Mouse (Mus musculus): ENCODE measurements around the gene Map4k4. TPM values are rescaled to one million over a fixed set of nuclear protein-coding genes. Genes with fewer than 3 reads are reported as not detected.

Gene Map4k4
- polyA plus RNA-seq, 1 experiment, result 21.2 TPM

DNA sequence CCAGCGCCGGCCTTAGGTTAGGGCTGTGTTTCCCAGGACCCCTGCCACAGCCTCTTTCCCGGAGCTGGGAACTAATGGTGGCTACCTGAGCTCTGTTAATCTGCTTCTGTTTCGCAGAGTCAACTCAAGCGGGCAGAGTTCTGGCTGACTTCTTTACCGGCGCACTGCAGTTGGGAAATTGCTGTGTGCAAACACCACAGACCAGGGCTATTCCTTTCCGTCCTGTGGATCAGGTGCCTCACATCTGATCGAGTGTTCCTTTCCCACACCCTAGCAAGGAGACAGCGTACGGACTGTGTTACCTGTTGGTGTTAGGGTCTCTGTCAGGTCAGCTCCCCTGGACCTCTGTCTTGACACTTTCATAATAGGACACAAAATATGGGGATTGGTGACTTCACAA, 157.3 kb downstream of the Map4k4 start:
- WGBS, result 52% methylated on average over 11 of the region's 11 CpGs

GRCm38 (mm10) chr1:40059122-40059774, 158.5 kb downstream of the Map4k4 start:
- WGBS, result 42% methylated on average over 4 of the region's 4 CpGs
- DNase-seq (ENCODE audit: low read depth, low spot score), result no peak

More for the DNA sequence above, 157.3 kb downstream of the Map4k4 start:
- DNase-seq (ENCODE audit: low read depth, low spot score), result no peak

DNA sequence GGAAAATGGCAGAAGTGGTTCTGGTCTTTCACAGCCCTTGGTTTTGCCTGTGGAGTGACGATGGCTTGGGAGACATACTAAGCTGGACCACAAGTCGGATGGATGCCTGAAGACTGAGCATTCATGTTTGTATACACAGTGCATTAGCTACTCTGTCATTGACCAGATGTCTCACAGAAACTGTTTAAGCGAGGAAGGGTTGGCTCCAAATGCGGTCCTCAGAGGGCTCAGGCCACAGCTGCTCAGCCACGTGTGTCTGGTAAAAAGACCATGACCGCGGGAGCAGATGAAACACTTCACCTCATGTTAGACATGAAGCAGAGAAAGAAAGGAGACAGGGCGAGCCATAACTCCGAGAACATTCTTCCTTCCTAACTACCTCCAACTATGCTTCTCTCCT, 160.6 kb downstream of the Map4k4 start:
- DNase-seq (ENCODE audit: low read depth, low spot score), result no peak
- 69% methylated on average over 9 of the region's 9 CpGs for WGBS

DNA sequence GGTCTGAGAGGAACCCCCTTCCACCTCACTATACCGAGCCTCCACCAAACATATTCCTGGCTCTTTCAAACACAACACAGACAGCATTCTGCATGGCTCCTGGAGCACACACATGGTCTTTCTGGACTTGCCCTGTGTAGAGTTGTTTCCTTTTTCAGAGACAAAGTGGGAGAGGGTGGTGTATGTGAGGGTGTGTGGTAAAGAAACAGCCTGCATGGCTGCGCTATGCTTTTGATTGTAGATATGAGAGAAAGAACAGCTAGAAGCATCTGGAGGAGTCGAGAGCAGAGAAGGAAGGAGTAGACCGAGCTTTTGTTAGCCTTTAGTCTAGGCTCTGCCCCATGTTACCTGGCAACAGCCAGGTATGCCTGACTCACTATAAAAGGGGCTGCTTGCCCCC, 162.7 kb downstream of the Map4k4 start:
- WGBS, result 46% methylated on average over 4 of the region's 4 CpGs

GRCm38 (mm10) chr1:40064508-40064907, 163.8 kb downstream of the Map4k4 start:
- no peak for DNase-seq (ENCODE audit: low read depth, low spot score)
- WGBS, result 85% methylated on average over 8 of the region's 8 CpGs

More for the DNA sequence above, 162.7 kb downstream of the Map4k4 start:
- DNase-seq (ENCODE audit: low read depth, low spot score), result no peak

DNA sequence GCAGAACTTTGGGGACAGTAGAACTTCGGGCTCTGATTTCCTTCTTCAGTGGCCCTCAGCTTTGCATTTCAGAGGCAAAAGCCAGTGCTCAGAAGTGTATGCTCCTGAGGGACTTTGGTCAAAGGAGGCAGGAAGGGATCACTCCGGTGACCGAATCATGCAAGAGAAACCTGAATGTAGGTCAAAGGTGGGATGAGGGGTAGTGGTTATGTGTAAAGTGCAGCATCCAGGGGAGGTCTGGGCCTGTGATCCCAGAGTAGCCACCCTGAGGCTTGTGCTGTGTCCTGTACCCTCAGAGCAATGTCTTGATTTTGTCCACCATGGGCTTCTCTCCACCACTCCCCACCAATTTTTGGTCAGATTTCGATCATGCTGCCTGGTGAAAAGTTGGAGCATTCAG, 171.8 kb downstream of the Map4k4 start:
- WGBS, result 74% methylated on average over 4 of the region's 4 CpGs
- no peak for DNase-seq (ENCODE audit: low read depth, low spot score)

GRCm38 (mm10) chr1:40073779-40074178, 173.1 kb downstream of the Map4k4 start, which contains the start of gene Il1r2:
Gene Il1r2, plus strand, starts transcription at chr1:40074079.
- no peak for DNase-seq (ENCODE audit: low read depth, low spot score)
- 86% methylated on average over 5 of the region's 5 CpGs for WGBS

Other genes starting within 250 kb of the Map4k4 start
- gene Creg2, start 249.4 kb upstream of the Map4k4 start, polyA plus RNA-seq (2012; rRNA removed), result 0.10 and 0.15 TPM in 2 replicates
- gene Rfx8, start 179.9 kb upstream of the Map4k4 start, polyA plus RNA-seq (2012; rRNA removed), result not detected in 2 replicates
- gene Gm3646, start 95.6 kb upstream of the Map4k4 start, polyA plus RNA-seq (2012; rRNA removed), result not detected in 2 replicates
- 1.9 and 2.4 TPM in 2 replicates for gene Il1r2, start 173.2 kb downstream of the Map4k4 start, polyA plus RNA-seq (2012; rRNA removed)

Data from large intestine, adult 2 months (tissue).